Mouse (Mus musculus) hindbrain, embryonic 13.5 days (tissue): ENCODE data around the gene St8sia6. TPM values are rescaled to one million over a fixed set of nuclear protein-coding genes. Genes with fewer than 3 reads are reported as not detected.

Source experiments
- ATAC-seq: fragments of 200-750 bp; cut with Nextera tagmentation; 2 replicates; pipeline ENCODE4 v1.8.0; 2017; ENCODE audit warnings: moderate TSS enrichment; ENCODE audit not compliant: low FRiP score
- H3K27ac ChIP-seq: fragments of 300-500 bp; sonication (generic); 2 replicates; pipeline ENCODE4 v1.5.1; 2015; ENCODE audit warnings: inconsistent platforms, mild to moderate bottlenecking, moderate library complexity
- H3K27me3 ChIP-seq: fragments of 300-500 bp; sonication (generic); 2 replicates; pipeline ENCODE4 v1.6.1; 2015; ENCODE audit warnings: mild to moderate bottlenecking, inconsistent platforms
- H3K36me3 ChIP-seq: fragments of 300-500 bp; sonication (generic); 2 replicates; pipeline ENCODE4 v1.6.1; 2015; ENCODE audit warnings: mild to moderate bottlenecking, inconsistent platforms
- H3K4me1 ChIP-seq: fragments of 300-500 bp; sonication (generic); replicated peaks from 2 replicates; pipeline ENCODE4 v1.6.1; 2015; ENCODE audit warnings: inconsistent platforms
- H3K4me2 ChIP-seq: fragments of 300-500 bp; sonication (generic); 2 replicates; pipeline ENCODE4 v1.6.1; 2015; ENCODE audit warnings: inconsistent platforms, mild to moderate bottlenecking, moderate library complexity
- H3K4me3 ChIP-seq: fragments of 300-500 bp; sonication (generic); 2 replicates; pipeline ENCODE4 v1.5.1; 2015; ENCODE audit warnings: mild to moderate bottlenecking, inconsistent platforms
- H3K9ac ChIP-seq: fragments of 300-500 bp; sonication (generic); 2 replicates; pipeline ENCODE4 v1.6.1; 2015; ENCODE audit warnings: mild to moderate bottlenecking, inconsistent platforms
- H3K9me3 ChIP-seq: fragments of 300-500 bp; sonication (generic); 2 replicates; pipeline ENCODE4 v1.6.1; 2016; ENCODE audit warnings: inconsistent platforms
- WGBS: fragments of 180-500 bp; shearing (Covaris S2); methylation state at CpG from one replicate; pipeline ENCODE4 v1.1.7; 2015; 5-methylcytosine and 5-hydroxymethylcytosine counted together
- polyA plus RNA-seq: library from polyadenylated mRNA; unstranded; fragments of >200 nt; fragmentation: Nextera tagmentation; extraction: Ambion mirVana; gene quantifications from 2 replicates; pipeline ENCODE4 v1.2.1, GENCODE M21; 2015

Gene St8sia6
- polyA plus RNA-seq = 0.90 and 1.5 TPM in 2 replicates

DNA sequence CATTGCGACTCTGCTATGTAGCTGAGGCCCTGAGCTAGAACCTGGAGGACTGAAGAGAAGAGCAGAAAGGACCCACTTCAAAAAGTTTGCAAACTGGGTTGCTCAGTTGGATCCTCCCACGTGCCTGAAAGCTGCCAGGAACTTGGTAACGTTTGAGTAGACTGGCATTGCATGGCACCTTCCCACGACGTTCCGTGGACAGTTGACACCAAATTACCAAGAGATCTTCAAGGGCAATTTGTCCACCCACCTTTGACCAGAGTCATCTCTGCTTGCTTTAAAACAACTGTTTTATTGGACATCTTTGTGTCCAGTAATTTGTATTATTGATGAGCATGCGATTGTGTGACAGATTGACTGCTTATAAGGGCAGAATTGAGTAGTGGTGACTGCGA, at the start of gene St8sia6:
Gene St8sia6 (minus strand): TSS at position 96 of the 395 bp plus-strand sequence.
- Histone ChIP-seq H3K27ac (no peak within 1 kb of the TSS), H3K9ac (peak within 1 kb of the TSS; percentile 75), H3K36me3 (no peaks in the 10 kb centered on the region), H3K4me3 (peak within 1 kb of the TSS; percentile 68), H3K4me1 (peaks cover 11% of the 10 kb centered on the region), H3K27me3 (peaks cover 46% of the 10 kb centered on the region), H3K9me3 (no peaks in the 10 kb centered on the region), H3K4me2 (peak within 1 kb of the TSS; percentile 92)
- 48% methylated on average over 8 of the region's 8 CpGs for WGBS
- ATAC-seq = no peak

GRCm38 (mm10) chr2:13836310-13836709, 42.4 kb upstream of the St8sia6 start:
- no peak for ATAC-seq
- 82% methylated on average over 3 of the region's 3 CpGs for WGBS
- Histone ChIP-seq H3K9me3 (no peaks in the 10 kb centered on the region), H3K4me2 (no peak overlapping the region), H3K27ac (no peak overlapping the region), H3K36me3 (no peaks in the 10 kb centered on the region), H3K4me1 (no peaks in the 10 kb centered on the region), H3K9ac (no peak overlapping the region), H3K4me3 (no peak overlapping the region), H3K27me3 (no peaks in the 10 kb centered on the region)

GRCm38 (mm10) chr2:13834989-13835388, 41.1 kb upstream of the St8sia6 start:
- no peaks in the 10 kb centered on the region for H3K4me1 ChIP-seq
- WGBS = 59% methylated on average over 1 of the region's 1 CpGs

DNA sequence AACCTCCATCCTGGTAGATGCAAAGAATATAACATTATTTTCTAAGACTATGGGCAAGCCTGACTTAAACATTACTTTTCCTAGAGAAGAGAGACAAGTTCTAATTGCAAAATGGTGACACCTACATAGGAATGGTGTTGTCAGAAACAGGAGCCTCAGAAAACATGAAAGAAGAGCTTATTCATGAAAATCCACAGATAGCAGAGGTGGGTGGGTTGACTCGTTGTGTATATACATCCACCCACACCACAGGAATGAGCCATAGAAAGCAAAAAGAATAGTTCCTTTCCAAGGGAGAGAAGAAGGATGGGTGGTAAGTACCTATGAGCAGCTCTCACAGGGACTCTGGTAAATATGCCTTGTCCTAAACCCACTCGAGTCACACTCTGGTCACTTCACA, 22.8 kb upstream of the St8sia6 start:
- H3K4me1 ChIP-seq = no peaks in the 10 kb centered on the region
- H3K4me3 ChIP-seq = no peak overlapping the region
- ATAC-seq = no peak
- no peaks in the 10 kb centered on the region for H3K36me3 ChIP-seq
- H3K4me2 ChIP-seq = no peak overlapping the region
- 74% methylated on average over 2 of the region's 2 CpGs for WGBS
- no peaks in the 10 kb centered on the region for H3K9me3 ChIP-seq
- no peak overlapping the region for H3K9ac ChIP-seq
- no peaks in the 10 kb centered on the region for H3K27me3 ChIP-seq
- no peak overlapping the region for H3K27ac ChIP-seq

More at GRCm38 (mm10) chr2:13834989-13835388, 41.1 kb upstream of the St8sia6 start:
- no peak overlapping the region for H3K4me3 ChIP-seq
- ATAC-seq = no peak
- no peaks in the 10 kb centered on the region for H3K36me3 ChIP-seq
- H3K27me3 ChIP-seq = no peaks in the 10 kb centered on the region
- no peak overlapping the region for H3K4me2 ChIP-seq
- no peak overlapping the region for H3K27ac ChIP-seq
- H3K9me3 ChIP-seq = no peaks in the 10 kb centered on the region
- H3K9ac ChIP-seq = no peak overlapping the region

- ATAC-seq = no peak
- Histone ChIP-seq H3K27me3 (no peaks in the 10 kb centered on the region), H3K4me3 (no peak overlapping the region), H3K4me2 (no peak overlapping the region), H3K36me3 (no peaks in the 10 kb centered on the region), H3K4me1 (no peaks in the 10 kb centered on the region), H3K9me3 (no peaks in the 10 kb centered on the region), H3K27ac (no peak overlapping the region), H3K9ac (no peak overlapping the region)
- 78% methylated on average over 5 of the region's 5 CpGs for WGBS
These were observed 14.7 kb upstream of the St8sia6 start for GRCm38 (mm10) chr2:13808593-13808992.

GRCm38 (mm10) chr2:13808008-13808407, 14.1 kb upstream of the St8sia6 start:
- H3K4me2 ChIP-seq = no peak overlapping the region
- no peak overlapping the region for H3K9ac ChIP-seq
- H3K4me3 ChIP-seq = no peak overlapping the region
- WGBS = 85% methylated on average over 4 of the region's 4 CpGs
- H3K27me3 ChIP-seq = no peaks in the 10 kb centered on the region
- no peaks in the 10 kb centered on the region for H3K4me1 ChIP-seq
- ATAC-seq = no peak
- no peak overlapping the region for H3K27ac ChIP-seq
- H3K9me3 ChIP-seq = no peaks in the 10 kb centered on the region
- H3K36me3 ChIP-seq = no peaks in the 10 kb centered on the region

- no peak overlapping the region for H3K9ac ChIP-seq
- 92% methylated on average over 3 of the region's 3 CpGs for WGBS
- H3K4me3 ChIP-seq = no peak overlapping the region
- no peaks in the 10 kb centered on the region for H3K9me3 ChIP-seq
- no peaks in the 10 kb centered on the region for H3K27me3 ChIP-seq
- no peaks in the 10 kb centered on the region for H3K4me1 ChIP-seq
- no peak overlapping the region for H3K4me2 ChIP-seq
- ATAC-seq = no peak
- no peak overlapping the region for H3K27ac ChIP-seq
- H3K36me3 ChIP-seq = no peaks in the 10 kb centered on the region
These were observed 12.3 kb upstream of the St8sia6 start for GRCm38 (mm10) chr2:13806120-13806519.

DNA sequence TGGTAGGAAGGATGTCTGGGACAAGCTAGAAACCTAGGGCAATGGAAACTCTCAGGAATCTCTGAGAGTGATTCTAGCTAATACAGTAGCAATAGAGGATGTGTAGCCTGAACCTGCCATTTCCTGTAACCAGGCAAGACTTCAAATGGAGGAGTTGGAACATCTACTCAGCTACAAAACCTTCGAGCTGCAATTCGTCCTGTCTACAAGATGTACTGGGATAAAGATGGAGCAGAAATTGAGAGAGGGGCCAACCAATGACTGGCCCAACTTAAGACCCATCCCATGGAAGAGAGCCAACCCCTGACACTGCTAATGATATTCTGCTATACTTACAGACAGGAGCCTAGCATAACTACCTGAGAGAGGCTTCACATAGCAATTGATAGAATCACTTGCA, 6.8 kb upstream of the St8sia6 start:
- no peaks in the 10 kb centered on the region for H3K36me3 ChIP-seq
- H3K4me2 ChIP-seq = no peak overlapping the region
- H3K4me1 ChIP-seq = no peaks in the 10 kb centered on the region
- ATAC-seq = no peak
- no peak overlapping the region for H3K27ac ChIP-seq
- WGBS = 88% methylated on average over 2 of the region's 2 CpGs
- H3K9me3 ChIP-seq = no peaks in the 10 kb centered on the region
- no peak overlapping the region for H3K9ac ChIP-seq
- H3K4me3 ChIP-seq = no peak overlapping the region
- H3K27me3 ChIP-seq = no peaks in the 10 kb centered on the region

- no peaks in the 10 kb centered on the region for H3K9me3 ChIP-seq
- 88% methylated on average over 8 of the region's 8 CpGs for WGBS
- peaks cover 46% of the 10 kb centered on the region for H3K27me3 ChIP-seq
- H3K9ac ChIP-seq = no peak overlapping the region
- no peak overlapping the region for H3K4me2 ChIP-seq
- peaks cover 11% of the 10 kb centered on the region for H3K4me1 ChIP-seq
- no peaks in the 10 kb centered on the region for H3K36me3 ChIP-seq
- H3K27ac ChIP-seq = no peak overlapping the region
- ATAC-seq = no peak
- no peak overlapping the region for H3K4me3 ChIP-seq
These were observed 582 bp upstream of the St8sia6 start for GRCm38 (mm10) chr2:13794446-13794845.

- peak; percentile 94 for ATAC-seq
- peaks cover 46% of the 10 kb centered on the region for H3K27me3 ChIP-seq
- peaks cover 11% of the 10 kb centered on the region for H3K4me1 ChIP-seq
- H3K4me2 ChIP-seq = peak overlapping the region; percentile 92
- no peaks in the 10 kb centered on the region for H3K9me3 ChIP-seq
- peak overlapping the region; percentile 68 for H3K4me3 ChIP-seq
- no peak overlapping the region for H3K27ac ChIP-seq
- no peaks in the 10 kb centered on the region for H3K36me3 ChIP-seq
- 1% methylated on average over 73 of the region's 89 CpGs for WGBS
- H3K9ac ChIP-seq = peak overlapping the region; percentile 75
These were observed 553 bp downstream of the St8sia6 start for GRCm38 (mm10) chr2:13793054-13793968.

- no peak; the same call in 1 of the 2 replicates for ATAC-seq
- Histone ChIP-seq H3K36me3 (no peaks in the 10 kb centered on the region), H3K4me1 (peaks cover 11% of the 10 kb centered on the region), H3K27ac (no peak overlapping the region), H3K9ac (peak overlapping the region; percentile 75), H3K4me2 (peak overlapping the region; percentile 92), H3K27me3 (peaks cover 46% of the 10 kb centered on the region), H3K9me3 (no peaks in the 10 kb centered on the region), H3K4me3 (peak overlapping the region; percentile 68)
- 40% methylated on average over 13 of the region's 13 CpGs for WGBS
These were observed 1.4 kb downstream of the St8sia6 start for GRCm38 (mm10) chr2:13792256-13793005.

DNA sequence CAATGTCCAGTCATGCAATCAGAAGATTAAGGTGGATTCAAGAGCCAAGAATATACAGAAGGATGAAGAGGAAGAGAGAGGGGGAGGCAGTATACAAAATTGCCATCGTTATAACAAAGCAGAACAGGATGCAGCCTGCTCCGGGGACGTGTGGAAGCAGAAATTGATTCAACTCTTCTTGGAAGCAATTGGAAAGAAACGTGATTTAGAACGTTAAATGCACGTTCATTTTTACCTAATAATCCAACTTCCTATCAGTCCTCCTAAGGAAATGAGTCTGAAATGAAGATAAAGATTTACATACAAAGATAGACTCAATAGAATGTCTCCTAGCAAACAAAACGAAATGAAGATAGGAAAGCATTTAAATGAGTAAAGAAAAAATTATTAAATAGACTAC, 2.3 kb downstream of the St8sia6 start:
- peaks cover 11% of the 10 kb centered on the region for H3K4me1 ChIP-seq
- 81% methylated on average over 7 of the region's 7 CpGs for WGBS
- peaks cover 46% of the 10 kb centered on the region for H3K27me3 ChIP-seq
- H3K4me3 ChIP-seq = no peak overlapping the region
- no peaks in the 10 kb centered on the region for H3K36me3 ChIP-seq
- no peak overlapping the region for H3K9ac ChIP-seq
- H3K27ac ChIP-seq = no peak overlapping the region
- no peak overlapping the region for H3K4me2 ChIP-seq
- no peak for ATAC-seq
- H3K9me3 ChIP-seq = no peaks in the 10 kb centered on the region
